Mouse (Mus musculus): ENCODE measurements at regions not wholly inside any gene's neighbourhood (a gene's known extent, or its start where the extent isn't known, plus 50 kb on each side); places are given as distances from the start of the nearest gene placed in this dataset.
A peak's percentile ranks its signal among the peaks of the same experiment; 100 is the strongest.

GRCm38 (mm10) chr9:115361191-115361590 is 51.0 kb upstream of the Stt3b start:
- no peak for DNase-seq (ENCODE audit: inconsistent age in 2 of 2, low spot score in 1 of 2)

DNA sequence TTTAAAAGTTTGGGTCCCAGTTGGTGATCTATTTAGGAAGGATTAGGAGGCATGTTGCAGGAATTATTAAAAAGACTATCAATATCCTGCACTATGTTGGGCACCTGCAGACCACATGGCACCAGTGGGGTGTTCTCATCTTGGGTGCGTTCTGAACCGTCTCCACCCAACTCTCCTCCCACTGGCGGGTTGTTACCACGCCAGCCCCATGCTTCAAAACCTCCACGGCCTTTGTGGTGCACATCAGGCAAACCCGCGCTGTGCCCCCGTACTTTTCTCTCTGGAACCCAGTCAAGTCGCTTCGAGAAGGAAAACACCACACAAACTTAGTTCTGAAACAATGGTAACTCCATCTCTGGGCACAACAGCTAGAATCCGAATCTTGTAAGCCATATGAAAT is 51.7 kb upstream of the Stt3b start:
- no peak for DNase-seq (ENCODE audit: inconsistent age in 2 of 2, low spot score in 1 of 2)

DNA sequence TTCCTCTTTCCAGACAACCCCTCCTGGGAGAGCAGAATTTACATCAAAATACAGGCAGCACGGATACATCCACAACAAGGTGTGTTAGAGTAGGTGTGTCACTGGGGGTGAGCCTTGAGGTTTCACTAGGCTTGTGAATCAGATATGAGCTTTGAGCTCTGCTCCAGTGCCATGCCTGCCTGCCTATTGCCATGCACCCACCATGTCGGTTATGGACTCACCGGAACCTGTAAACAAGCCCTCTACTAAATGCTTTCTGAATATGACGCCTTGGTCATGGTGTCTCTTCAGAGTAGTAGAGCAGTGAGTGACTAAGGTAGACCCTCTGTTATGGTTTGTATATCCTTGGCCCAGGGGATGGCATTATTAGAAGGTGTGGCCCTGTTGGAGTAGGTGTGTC is 52.3 kb upstream of the Stt3b start:
- DNase-seq (ENCODE audit: inconsistent age in 2 of 2, low spot score in 1 of 2), result no peak

DNA sequence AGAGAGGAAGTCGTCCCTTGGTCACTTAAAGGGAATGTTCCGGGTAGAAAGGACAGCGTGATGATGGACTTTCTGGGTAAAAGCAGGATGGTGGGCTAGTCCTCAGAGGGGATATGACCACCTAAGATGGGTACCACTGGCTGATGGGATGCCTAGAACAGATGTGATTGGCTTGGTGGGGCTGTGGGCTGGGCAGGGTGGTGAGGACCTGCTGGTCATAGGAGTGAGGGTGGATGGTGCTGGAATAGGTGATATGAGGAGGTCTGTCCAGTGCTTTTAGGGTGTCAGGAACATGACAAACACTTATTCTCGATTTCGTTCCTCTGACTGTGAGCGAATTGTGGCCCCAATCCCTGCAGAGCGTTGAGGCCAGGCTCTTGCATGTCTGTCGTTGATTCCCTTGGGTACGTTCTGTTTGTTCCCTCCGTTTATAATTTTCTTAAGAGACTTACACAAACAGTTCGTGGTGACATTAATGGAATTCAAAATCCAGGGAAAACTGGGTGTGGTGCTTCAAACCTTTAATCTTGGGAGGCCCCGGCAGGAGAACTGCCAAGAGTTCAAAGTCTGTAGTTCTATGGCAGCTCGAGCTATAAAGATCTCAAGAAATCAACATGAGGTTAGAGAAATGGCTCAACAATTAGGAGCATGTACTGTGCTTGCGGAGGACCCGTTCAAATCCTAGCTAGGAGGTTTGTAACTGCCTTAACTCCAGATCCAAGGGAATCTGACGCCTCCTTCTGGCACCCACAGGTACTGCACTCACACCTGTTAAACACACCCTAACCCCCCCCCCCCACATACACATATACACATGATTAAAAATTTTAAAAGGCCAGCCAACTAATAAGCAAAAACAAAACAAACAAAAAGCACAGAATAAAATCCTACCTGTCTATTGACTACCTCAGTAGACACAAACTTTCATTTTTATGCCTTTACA is 55.0 kb upstream of the Stt3b start:
- no peak for DNase-seq (ENCODE audit: inconsistent age in 2 of 2, low spot score in 1 of 2)

- no peak for DNase-seq (ENCODE audit: inconsistent age in 2 of 2, low spot score in 1 of 2)
Observed at GRCm38 (mm10) chr9:115367808-115368207, 57.6 kb upstream of the Stt3b start.

- no peak for DNase-seq (ENCODE audit: inconsistent age in 2 of 2, low spot score in 1 of 2)
Observed at GRCm38 (mm10) chr9:115380276-115380675, 70.1 kb upstream of the Stt3b start.

DNA sequence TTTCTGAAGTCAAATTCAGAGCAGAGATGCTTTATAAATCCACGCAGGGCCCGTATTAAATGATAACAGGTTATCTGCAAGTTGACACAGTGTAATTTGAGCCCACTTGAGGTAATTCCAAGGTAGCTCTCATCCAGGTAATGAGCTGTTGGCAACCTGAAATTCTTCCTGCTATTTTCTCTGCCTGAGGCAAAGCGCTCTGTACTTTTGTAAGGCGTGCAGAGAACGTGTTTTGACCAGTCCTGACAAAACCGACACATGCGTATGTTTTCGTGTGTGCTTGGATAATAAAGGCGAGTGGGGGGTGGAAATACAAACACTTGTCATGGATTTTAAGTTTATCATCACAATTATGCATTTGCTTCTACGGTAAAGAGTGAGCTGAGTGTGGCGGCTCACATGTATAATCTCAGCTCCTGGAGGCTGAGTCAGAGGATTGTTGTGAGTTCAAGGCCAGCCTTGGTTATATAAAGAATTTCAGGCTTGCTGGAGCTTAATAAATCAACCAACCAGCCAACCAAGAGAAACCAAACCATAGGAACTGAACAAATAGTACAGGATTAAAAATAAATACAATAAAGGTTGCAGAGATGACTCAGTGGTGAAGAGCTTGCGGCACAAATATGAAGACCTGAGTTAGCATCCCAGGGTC is 72.7 kb upstream of the Stt3b start:
- peak; percentile 66 to 83 for DNase-seq (ENCODE audit: inconsistent age in 2 of 2, low spot score in 1 of 2)

- peak; percentile 66 to 86 for DNase-seq (ENCODE audit: inconsistent age in 2 of 2, low spot score in 1 of 2)
Observed at GRCm38 (mm10) chr9:115383935-115384334, 73.7 kb upstream of the Stt3b start.

GRCm38 (mm10) chr9:115384345-115384744 is 74.1 kb upstream of the Stt3b start:
- peak in 1 of 2 experiments; percentile 68 for DNase-seq (ENCODE audit: inconsistent age in 2 of 2, low spot score in 1 of 2)

GRCm38 (mm10) chr9:115387471-115388360 is 77.5 kb upstream of the Stt3b start:
- peak; percentile 39 to 72 for DNase-seq (ENCODE audit: inconsistent age in 2 of 2, low spot score in 1 of 2)

DNA sequence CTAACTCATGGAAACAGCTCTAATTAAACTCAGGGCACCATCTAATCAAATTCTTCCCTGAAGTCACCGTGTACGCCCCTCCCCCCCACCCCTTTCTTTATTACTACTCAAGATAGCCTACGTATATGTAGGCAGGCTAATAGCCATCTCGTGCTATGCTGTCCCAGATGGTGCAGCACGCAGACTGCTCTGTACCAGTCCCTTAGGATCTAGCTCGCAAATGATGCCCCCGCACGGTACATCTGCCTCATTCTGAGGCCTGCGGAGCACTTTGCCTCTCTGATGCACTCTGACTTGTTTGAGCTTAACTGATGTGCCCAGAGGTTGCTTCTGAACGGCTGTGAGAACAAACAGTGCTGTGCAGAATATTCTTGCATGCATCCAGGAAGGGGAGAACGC is 78.1 kb upstream of the Stt3b start:
- DNase-seq (ENCODE audit: inconsistent age in 2 of 2, low spot score in 1 of 2), result no peak

- no peak for DNase-seq (ENCODE audit: inconsistent age in 2 of 2, low spot score in 1 of 2)
Observed at GRCm38 (mm10) chr9:115389082-115389481, 78.9 kb upstream of the Stt3b start.

GRCm38 (mm10) chr9:115390880-115391281 is 80.7 kb upstream of the Stt3b start:
- DNase-seq (ENCODE audit: inconsistent age in 2 of 2, low spot score in 1 of 2), result peak; percentile 79 to 93

DNA sequence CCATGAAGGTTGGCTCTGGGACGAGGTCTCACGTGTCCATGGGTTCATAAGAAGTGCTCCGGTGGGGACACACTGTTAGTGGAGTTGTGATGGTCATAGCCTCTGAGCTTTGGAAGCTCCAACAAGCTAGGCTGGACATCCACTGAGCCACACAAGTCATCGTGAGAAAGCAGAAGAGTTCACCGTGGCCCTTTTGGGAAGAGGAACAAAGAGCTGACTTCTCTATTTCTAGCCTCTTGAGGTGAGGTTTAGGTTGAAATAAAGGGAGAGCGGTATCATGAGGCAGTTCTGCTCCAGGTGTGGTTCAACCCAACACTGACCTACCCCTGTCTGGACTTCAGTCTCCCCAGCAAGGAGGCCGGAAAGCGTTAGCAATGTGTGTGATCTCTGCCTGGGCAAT is 85.3 kb upstream of the Stt3b start:
- no peak for DNase-seq (ENCODE audit: inconsistent age in 2 of 2, low spot score in 1 of 2)

GRCm38 (mm10) chr9:115400461-115400860 is 90.2 kb upstream of the Stt3b start:
- no peak for DNase-seq (ENCODE audit: inconsistent age in 2 of 2, low spot score in 1 of 2)

DNA sequence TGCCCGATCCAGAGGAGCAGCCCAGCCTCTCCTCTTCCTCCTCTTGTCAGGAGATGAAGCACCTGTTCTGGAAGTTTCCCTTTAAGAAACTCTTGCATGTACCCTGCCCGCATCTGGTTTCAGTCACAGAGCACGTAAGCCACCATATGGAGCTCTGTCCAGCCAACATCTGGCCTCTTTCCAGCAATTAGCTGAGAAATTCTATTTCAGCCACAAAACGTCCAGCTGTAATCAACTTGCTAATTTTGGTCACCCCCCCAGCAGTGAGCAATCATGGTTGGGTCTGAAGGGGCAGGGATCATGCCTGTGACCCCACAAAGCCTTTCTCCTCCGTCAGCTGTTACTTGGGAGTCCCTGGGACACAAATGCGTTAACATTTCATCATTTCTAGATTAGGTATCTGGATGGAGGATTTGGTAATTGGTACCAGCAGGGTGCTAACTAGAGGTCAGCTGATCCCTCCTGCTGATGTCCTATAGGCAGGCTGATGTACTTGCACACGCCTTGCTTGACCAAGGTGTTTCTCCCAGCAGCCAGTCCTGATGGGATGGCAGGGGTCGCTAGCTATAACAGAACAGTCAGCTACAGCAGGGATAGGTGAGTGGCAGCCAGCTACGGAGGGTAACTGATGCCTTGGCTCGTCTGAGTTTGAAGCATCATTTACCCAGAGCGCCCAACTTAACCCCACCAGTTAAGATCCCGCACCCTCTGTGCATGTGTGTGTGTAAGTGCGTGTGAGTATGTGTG is 91.4 kb upstream of the Stt3b start:
- DNase-seq (ENCODE audit: inconsistent age in 2 of 2, low spot score in 1 of 2), result no peak

DNA sequence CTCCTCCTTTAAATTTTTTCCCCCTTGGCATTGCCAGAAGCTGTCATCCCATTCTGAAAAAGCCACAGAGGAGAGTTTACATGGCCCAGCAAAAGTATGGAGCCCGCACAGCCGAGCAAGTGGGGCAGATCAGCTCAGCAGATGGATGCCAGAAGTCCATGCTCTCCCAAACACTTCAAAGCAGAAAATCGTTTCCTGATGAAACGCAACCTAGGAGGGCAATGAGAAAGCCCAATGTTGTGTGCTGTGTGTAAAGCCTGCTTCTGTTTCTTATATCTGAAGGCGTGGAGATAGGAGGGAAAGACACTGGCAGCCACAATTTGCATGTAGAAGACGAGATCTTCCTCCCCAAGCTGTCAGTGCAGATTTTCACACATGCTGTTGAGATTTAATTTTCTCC is 92.4 kb upstream of the Stt3b start:
- DNase-seq (ENCODE audit: inconsistent age in 2 of 2, low spot score in 1 of 2), result no peak

GRCm38 (mm10) chr9:115403354-115403968 is 93.2 kb upstream of the Stt3b start:
- DNase-seq (ENCODE audit: inconsistent age in 2 of 2, low spot score in 1 of 2), result no peak

GRCm38 (mm10) chr9:115407901-115408470 is 97.8 kb upstream of the Stt3b start:
- peak; percentile 53 to 82 for DNase-seq (ENCODE audit: inconsistent age in 2 of 2, low spot score in 1 of 2)

DNA sequence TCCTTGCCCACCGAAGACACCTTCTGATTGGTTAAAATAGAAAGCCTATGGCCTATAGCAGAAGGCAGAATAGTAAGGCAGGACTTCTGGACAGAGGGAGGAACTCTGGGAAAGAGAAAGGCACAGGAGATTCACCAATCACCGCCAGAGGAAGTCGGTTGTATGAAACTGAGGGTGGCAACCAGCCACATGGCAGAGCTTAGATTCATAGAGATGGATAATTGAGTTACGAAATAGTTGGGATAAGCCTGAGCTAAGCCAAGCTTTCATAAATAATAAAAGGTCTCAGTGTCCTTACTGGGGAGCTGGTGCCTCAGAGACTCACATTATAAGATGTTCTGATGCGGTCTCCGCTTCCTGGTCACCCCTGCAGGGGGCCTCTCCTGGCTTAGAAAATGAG is 98.7 kb upstream of the Stt3b start:
- DNase-seq (ENCODE audit: inconsistent age in 2 of 2, low spot score in 1 of 2), result peak in 1 of 2 experiments; percentile 53

Measured in adrenal gland, adult (tissue).